Mouse (Mus musculus): ENCODE measurements around the gene 4930404N11Rik. TPM values are rescaled to one million over a fixed set of nuclear protein-coding genes. Genes with fewer than 3 reads are reported as not detected.

4930404N11Rik gene
- total and polyA plus RNA-seq, 3 experiments, result 1.2 to 12.4 (median 3.6) TPM

Small RNA genes within 50 kb of the gene (microRNA-seq; reads per million reads assigned to microRNA genes)
- gene Mir6913, result 0.22 to 0.41 reads per million in 2 experiments

Other genes with a start within 250 kb of the 4930404N11Rik start
Only the 30 nearest of the 33 such genes appear.
- 10 to 100 TPM; 27.3 to 29.8 TPM for gene Pias4, start 197.9 kb downstream of the 4930404N11Rik start, total RNA-seq (2021)
- gene Pias4, start 197.9 kb downstream of the 4930404N11Rik start, polyA plus RNA-seq (2012; rRNA removed), result 41.4 and 48.6 TPM in 2 replicates
- gene Eef2, start 189.2 kb downstream of the 4930404N11Rik start, total RNA-seq (2021), result 1,000 to 10,000 TPM; 1,393 to 1,508 TPM
- gene Eef2, start 189.2 kb downstream of the 4930404N11Rik start, polyA plus RNA-seq (2012; rRNA removed), result 1,342 and 1,424 TPM in 2 replicates
- 10 to 100 TPM; 74.6 to 76.7 TPM for gene Dapk3, start 182.8 kb downstream of the 4930404N11Rik start, total RNA-seq (2021)
- 100 and 127 TPM in 2 replicates for gene Dapk3, start 182.8 kb downstream of the 4930404N11Rik start, polyA plus RNA-seq (2012; rRNA removed)
- gene 4930442H23Rik, start 182.0 kb downstream of the 4930404N11Rik start, total RNA-seq (2021), result not detected
- 0.12 TPM in 1 of 2 replicates, not detected in the other for gene 4930442H23Rik, start 182.0 kb downstream of the 4930404N11Rik start, polyA plus RNA-seq (2012; rRNA removed)
- gene Nmrk2, start 163.8 kb downstream of the 4930404N11Rik start, total RNA-seq (2021), result not detected
- not detected in 2 replicates for gene Nmrk2, start 163.8 kb downstream of the 4930404N11Rik start, polyA plus RNA-seq (2012; rRNA removed)
- 1 to 10 TPM; 2.4 to 3.8 TPM for gene Atcay, start 135.0 kb downstream of the 4930404N11Rik start, total RNA-seq (2021)
- 1.4 and 1.6 TPM in 2 replicates for gene Atcay, start 135.0 kb downstream of the 4930404N11Rik start, polyA plus RNA-seq (2012; rRNA removed)
- 10 to 100 TPM; 12.6 to 14.1 TPM for gene Zfr2, start 132.7 kb downstream of the 4930404N11Rik start, total RNA-seq (2021)
- 38.7 and 47.5 TPM in 2 replicates for gene Zfr2, start 132.7 kb downstream of the 4930404N11Rik start, polyA plus RNA-seq (2012; rRNA removed)
- gene Matk, start 112.9 kb downstream of the 4930404N11Rik start, total RNA-seq (2021), result under 1 TPM; 0.69 to 0.73 TPM
- 0.86 and 1.0 TPM in 2 replicates for gene Matk, start 112.9 kb downstream of the 4930404N11Rik start, polyA plus RNA-seq (2012; rRNA removed)
- gene Mrpl54, start 98.9 kb downstream of the 4930404N11Rik start, total RNA-seq (2021), result 100 to 1,000 TPM; 123 to 131 TPM
- gene Mrpl54, start 98.9 kb downstream of the 4930404N11Rik start, polyA plus RNA-seq (2012; rRNA removed), result 193 and 221 TPM in 2 replicates
- gene Apba3, start 98.9 kb downstream of the 4930404N11Rik start, total RNA-seq (2021), result 100 to 1,000 TPM in 1 of 2 experiments, 10 to 100 TPM in 1; 83.5 to 121 TPM
- 165 and 188 TPM in 2 replicates for gene Apba3, start 98.9 kb downstream of the 4930404N11Rik start, polyA plus RNA-seq (2012; rRNA removed)
- gene Tjp3, start 74.2 kb downstream of the 4930404N11Rik start, total RNA-seq (2021), result under 1 TPM; 0.41 to 0.92 TPM
- gene Tjp3, start 74.2 kb downstream of the 4930404N11Rik start, polyA plus RNA-seq (2012; rRNA removed), result 0.52 and 0.72 TPM in 2 replicates
- 10 to 100 TPM; 34.3 to 44.6 TPM for gene Pip5k1c, start 72.9 kb downstream of the 4930404N11Rik start, total RNA-seq (2021)
- gene Pip5k1c, start 72.9 kb downstream of the 4930404N11Rik start, polyA plus RNA-seq (2012; rRNA removed), result 71.0 and 72.8 TPM in 2 replicates
- gene Cactin, start 44.7 kb downstream of the 4930404N11Rik start, total RNA-seq (2021), result 10 to 100 TPM; 32.6 to 40.3 TPM
- gene Cactin, start 44.7 kb downstream of the 4930404N11Rik start, polyA plus RNA-seq (2012; rRNA removed), result 35.5 and 37.4 TPM in 2 replicates
- 10 to 100 TPM; 33.2 to 45.4 TPM for gene Tbxa2r, start 37.1 kb downstream of the 4930404N11Rik start, total RNA-seq (2021)
- 137 and 154 TPM in 2 replicates for gene Tbxa2r, start 37.1 kb downstream of the 4930404N11Rik start, polyA plus RNA-seq (2012; rRNA removed)
- 10 to 100 TPM in 1 of 2 experiments, 1 to 10 TPM in 1; 2.9 to 10.3 TPM for gene Gipc3, start 22.6 kb downstream of the 4930404N11Rik start, total RNA-seq (2021)
- gene Gipc3, start 22.6 kb downstream of the 4930404N11Rik start, polyA plus RNA-seq (2012; rRNA removed), result 2.8 and 3.2 TPM in 2 replicates
- 10 to 100 TPM; 81.6 to 89.9 TPM for gene Hmg20b, start 15.3 kb downstream of the 4930404N11Rik start, total RNA-seq (2021)
- gene Hmg20b, start 15.3 kb downstream of the 4930404N11Rik start, polyA plus RNA-seq (2012; rRNA removed), result 272 and 280 TPM in 2 replicates
- gene Mfsd12, start 8.3 kb downstream of the 4930404N11Rik start, total RNA-seq (2021), result 10 to 100 TPM; 15.3 to 16.5 TPM
- gene Mfsd12, start 8.3 kb downstream of the 4930404N11Rik start, polyA plus RNA-seq (2012; rRNA removed), result 69.3 and 77.4 TPM in 2 replicates
- 10 to 100 TPM; 40.7 to 45.0 TPM for gene Fzr1, start 12.7 kb upstream of the 4930404N11Rik start, total RNA-seq (2021)
- gene Fzr1, start 12.7 kb upstream of the 4930404N11Rik start, polyA plus RNA-seq (2012; rRNA removed), result 95.6 and 103 TPM in 2 replicates
- gene Dohh, start 18.6 kb upstream of the 4930404N11Rik start, total RNA-seq (2021), result 10 to 100 TPM; 39.6 to 54.3 TPM
- 125 and 132 TPM in 2 replicates for gene Dohh, start 18.6 kb upstream of the 4930404N11Rik start, polyA plus RNA-seq (2012; rRNA removed)
- gene Gm48551, start 18.6 kb upstream of the 4930404N11Rik start, total RNA-seq (2021), result 1 to 10 TPM; 1.8 to 2.5 TPM
- 2.9 and 6.7 TPM in 2 replicates for gene Gm48551, start 18.6 kb upstream of the 4930404N11Rik start, polyA plus RNA-seq (2012; rRNA removed)
- gene Gm48552, start 23.2 kb upstream of the 4930404N11Rik start, total RNA-seq (2021), result 1 to 10 TPM in 1 of 2 experiments, not detected in 1; 1.4 TPM
- 2.5 and 4.4 TPM in 2 replicates for gene Gm48552, start 23.2 kb upstream of the 4930404N11Rik start, polyA plus RNA-seq (2012; rRNA removed)
- gene Smim24, start 27.2 kb upstream of the 4930404N11Rik start, total RNA-seq (2021), result 1 to 10 TPM; 1.4 to 1.6 TPM
- gene Smim24, start 27.2 kb upstream of the 4930404N11Rik start, polyA plus RNA-seq (2012; rRNA removed), result 4.5 and 5.4 TPM in 2 replicates
- 100 to 1,000 TPM in 1 of 2 experiments, 10 to 100 TPM in 1; 80.8 to 126 TPM for gene Nfic, start 89.8 kb upstream of the 4930404N11Rik start, total RNA-seq (2021)
- 142 and 171 TPM in 2 replicates for gene Nfic, start 89.8 kb upstream of the 4930404N11Rik start, polyA plus RNA-seq (2012; rRNA removed)
- gene Celf5, start 116.9 kb upstream of the 4930404N11Rik start, total RNA-seq (2021), result under 1 TPM; 0.55 to 0.78 TPM
- gene Celf5, start 116.9 kb upstream of the 4930404N11Rik start, polyA plus RNA-seq (2012; rRNA removed), result 1.4 and 2.2 TPM in 2 replicates
- gene Ncln, start 130.6 kb upstream of the 4930404N11Rik start, total RNA-seq (2021), result 100 to 1,000 TPM; 111 to 123 TPM
- 562 and 856 TPM in 2 replicates for gene Ncln, start 130.6 kb upstream of the 4930404N11Rik start, polyA plus RNA-seq (2012; rRNA removed)
- gene S1pr4, start 134.3 kb upstream of the 4930404N11Rik start, total RNA-seq (2021), result 1 to 10 TPM in 1 of 2 experiments, under 1 TPM in 1; 0.98 to 1.6 TPM
- 3.5 and 3.6 TPM in 2 replicates for gene S1pr4, start 134.3 kb upstream of the 4930404N11Rik start, polyA plus RNA-seq (2012; rRNA removed)
- 1 to 10 TPM; 1.1 to 2.2 TPM for gene Gna15, start 158.4 kb upstream of the 4930404N11Rik start, total RNA-seq (2021)
- 1.4 and 1.9 TPM in 2 replicates for gene Gna15, start 158.4 kb upstream of the 4930404N11Rik start, polyA plus RNA-seq (2012; rRNA removed)
- 10 to 100 TPM; 76.6 to 86.0 TPM for gene Gna11, start 179.4 kb upstream of the 4930404N11Rik start, total RNA-seq (2021)
- 122 and 124 TPM in 2 replicates for gene Gna11, start 179.4 kb upstream of the 4930404N11Rik start, polyA plus RNA-seq (2012; rRNA removed)
- gene Aes, start 193.7 kb upstream of the 4930404N11Rik start, total RNA-seq (2021), result 1,000 to 10,000 TPM; 1,028 to 1,195 TPM
- gene Aes, start 193.7 kb upstream of the 4930404N11Rik start, polyA plus RNA-seq (2012; rRNA removed), result 3,784 and 4,442 TPM in 2 replicates
- 10 to 100 TPM; 50.4 to 51.0 TPM for gene Tle2, start 208.7 kb upstream of the 4930404N11Rik start, total RNA-seq (2021)
- gene Tle2, start 208.7 kb upstream of the 4930404N11Rik start, polyA plus RNA-seq (2012; rRNA removed), result 417 and 691 TPM in 2 replicates